Mouse (Mus musculus): Measurements from ENCODE around the gene Lonp1. TPM values are rescaled to one million over a fixed set of nuclear protein-coding genes. Genes with fewer than 3 reads are reported as not detected.

Gene Lonp1
- 66.1 and 66.4 TPM in 2 replicates for polyA plus RNA-seq (2015; fragmentation: Nextera tagmentation; extraction: Ambion mirVana)

GRCm38 (mm10) chr17:56626754-56627470 is at the start of gene Lonp1:
Lonp1 (minus strand) TSS chr17:56626887.
- no peaks in the 10 kb centered on the region for H3K27me3 ChIP-seq (ENCODE audit: insufficient read depth, low read length)
- under 1% methylated on average over 51 of the region's 51 CpGs for WGBS
- H3K4me2 ChIP-seq (replicated peaks; ENCODE audit: low read depth, low read length): peak within 1 kb of the TSS; percentile 94
- peak; percentile 92 for ATAC-seq (ENCODE audit: low FRiP score, low TSS enrichment)
- peak within 1 kb of the TSS; percentile 83 for H3K9ac ChIP-seq (replicated peaks; ENCODE audit: low read length)
- H3K9me3 ChIP-seq (ENCODE audit: low read length): no peaks in the 10 kb centered on the region
- H3K36me3 ChIP-seq (ENCODE audit: insufficient read depth, low read length): peaks cover 3% of the 10 kb centered on the region
- peak within 1 kb of the TSS; percentile 79 for H3K27ac ChIP-seq (ENCODE audit: low read length)
- peaks cover 22% of the 10 kb centered on the region for H3K4me1 ChIP-seq (ENCODE audit: insufficient read depth, low read length)
- peak within 1 kb of the TSS; percentile 84 for H3K4me3 ChIP-seq (ENCODE audit: low read length)

GRCm38 (mm10) chr17:56673647-56674416 is 47.1 kb upstream of the Lonp1 start:
- peak overlapping the region; percentile 72 for H3K4me2 ChIP-seq (replicated peaks; ENCODE audit: low read depth, low read length)
- H3K4me3 ChIP-seq (ENCODE audit: low read length): peak overlapping the region; percentile 98
- H3K9ac ChIP-seq (replicated peaks; ENCODE audit: low read length): peak overlapping the region; percentile 98
- H3K27ac ChIP-seq (ENCODE audit: low read length): peak overlapping the region; percentile 83
- H3K4me1 ChIP-seq (ENCODE audit: insufficient read depth, low read length): peaks cover 24% of the 10 kb centered on the region
- peaks cover 21% of the 10 kb centered on the region for H3K36me3 ChIP-seq (ENCODE audit: insufficient read depth, low read length)
- no peaks in the 10 kb centered on the region for H3K9me3 ChIP-seq (ENCODE audit: low read length)
- 1% methylated on average over 34 of the region's 37 CpGs for WGBS
- no peak; the same call in 1 of the 2 replicates for ATAC-seq (ENCODE audit: low FRiP score, low TSS enrichment)
- no peaks in the 10 kb centered on the region for H3K27me3 ChIP-seq (ENCODE audit: insufficient read depth, low read length)

DNA sequence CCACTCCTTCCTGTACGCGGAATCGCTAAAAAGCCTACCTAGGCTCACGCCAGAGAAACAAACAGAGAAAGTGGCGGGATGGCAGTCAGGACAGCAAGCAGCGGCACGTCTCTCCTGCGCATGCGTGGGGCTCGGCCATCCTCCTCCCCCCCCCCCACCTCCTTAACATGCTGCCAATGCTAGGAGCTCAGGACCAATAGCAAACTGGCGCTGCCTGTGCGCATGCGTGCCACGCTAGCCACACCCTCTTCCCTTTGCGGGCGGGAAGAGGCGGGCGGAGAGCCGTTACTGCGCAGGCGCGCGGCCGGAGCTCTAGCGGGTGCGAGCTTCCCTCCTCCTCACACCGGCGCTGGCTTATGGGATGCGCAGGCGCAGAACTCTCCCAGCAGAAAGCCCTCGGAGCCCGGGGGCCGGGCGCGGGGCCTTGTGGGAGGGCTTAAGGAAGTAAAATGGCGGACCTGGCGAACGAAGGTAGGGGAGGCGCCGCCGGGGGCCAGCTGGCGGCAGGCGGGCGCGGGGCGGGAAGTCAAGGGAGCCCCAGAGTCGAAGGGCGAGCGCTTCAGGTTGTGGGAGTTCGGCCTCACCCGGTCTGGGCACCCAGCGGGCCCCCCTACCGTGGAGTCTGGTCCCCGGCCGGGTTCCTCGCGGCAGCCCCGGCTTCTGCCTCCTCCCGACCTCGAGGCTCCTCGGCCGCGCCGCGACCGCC is 46.4 kb upstream of the Lonp1 start, which contains the start of gene Ranbp3:
Gene Ranbp3 (plus strand): TSS at position 354 of the 706 bp plus-strand sequence.
- peak; percentile 90 for ATAC-seq (ENCODE audit: low FRiP score, low TSS enrichment)

GRCm38 (mm10) chr17:56669766-56670165 is 43.1 kb upstream of the Lonp1 start:
- Histone ChIP-seq H3K4me3 (ENCODE audit: low read length) (no peak overlapping the region), H3K36me3 (ENCODE audit: insufficient read depth, low read length) (no peaks in the 10 kb centered on the region), H3K9me3 (ENCODE audit: low read length) (no peaks in the 10 kb centered on the region), H3K4me1 (ENCODE audit: insufficient read depth, low read length) (peaks cover 22% of the 10 kb centered on the region), H3K4me2 (replicated peaks; ENCODE audit: low read depth, low read length) (no peak overlapping the region), H3K27ac (ENCODE audit: low read length) (no peak overlapping the region), H3K9ac (replicated peaks; ENCODE audit: low read length) (no peak overlapping the region), H3K27me3 (ENCODE audit: insufficient read depth, low read length) (no peaks in the 10 kb centered on the region)
- WGBS: 84% methylated on average over 8 of the region's 8 CpGs
- ATAC-seq (ENCODE audit: low FRiP score, low TSS enrichment): no peak

More for the DNA sequence above, 46.4 kb upstream of the Lonp1 start, which contains the start of gene Ranbp3:
- Histone ChIP-seq H3K27ac (ENCODE audit: low read length) (peak within 1 kb of the TSS; percentile 91), H3K4me3 (ENCODE audit: low read length) (peak within 1 kb of the TSS; percentile 98), H3K27me3 (ENCODE audit: insufficient read depth, low read length) (no peaks in the 10 kb centered on the region), H3K4me2 (replicated peaks; ENCODE audit: low read depth, low read length) (peak within 1 kb of the TSS; percentile 84), H3K4me1 (ENCODE audit: insufficient read depth, low read length) (peaks cover 30% of the 10 kb centered on the region), H3K9me3 (ENCODE audit: low read length) (no peaks in the 10 kb centered on the region), H3K36me3 (ENCODE audit: insufficient read depth, low read length) (peaks cover 18% of the 10 kb centered on the region), H3K9ac (replicated peaks; ENCODE audit: low read length) (peak within 1 kb of the TSS; percentile 98)
- under 1% methylated on average over 64 of the region's 66 CpGs for WGBS

- H3K9ac ChIP-seq (replicated peaks; ENCODE audit: low read length): peak overlapping the region; percentile 72
- no peaks in the 10 kb centered on the region for H3K27me3 ChIP-seq (ENCODE audit: insufficient read depth, low read length)
- ATAC-seq (ENCODE audit: low FRiP score, low TSS enrichment): no peak; the same call in 1 of the 2 replicates
- H3K4me1 ChIP-seq (ENCODE audit: insufficient read depth, low read length): peaks cover 26% of the 10 kb centered on the region
- H3K27ac ChIP-seq (ENCODE audit: low read length): no peak overlapping the region
- WGBS: 3% methylated on average over 31 of the region's 31 CpGs
- H3K4me2 ChIP-seq (replicated peaks; ENCODE audit: low read depth, low read length): peak overlapping the region; percentile 98
- no peaks in the 10 kb centered on the region for H3K9me3 ChIP-seq (ENCODE audit: low read length)
- H3K4me3 ChIP-seq (ENCODE audit: low read length): peak overlapping the region; percentile 55
- H3K36me3 ChIP-seq (ENCODE audit: insufficient read depth, low read length): no peaks in the 10 kb centered on the region
Observed at GRCm38 (mm10) chr17:56668384-56669144, 41.9 kb upstream of the Lonp1 start.

- Histone ChIP-seq H3K36me3 (ENCODE audit: insufficient read depth, low read length) (no peaks in the 10 kb centered on the region), H3K9me3 (ENCODE audit: low read length) (no peaks in the 10 kb centered on the region), H3K4me3 (ENCODE audit: low read length) (no peak overlapping the region), H3K27ac (ENCODE audit: low read length) (no peak overlapping the region), H3K27me3 (ENCODE audit: insufficient read depth, low read length) (no peaks in the 10 kb centered on the region), H3K9ac (replicated peaks; ENCODE audit: low read length) (no peak overlapping the region), H3K4me1 (ENCODE audit: insufficient read depth, low read length) (peaks cover 25% of the 10 kb centered on the region), H3K4me2 (replicated peaks; ENCODE audit: low read depth, low read length) (no peak overlapping the region)
- ATAC-seq (ENCODE audit: low FRiP score, low TSS enrichment): no peak
- WGBS: 74% methylated on average over 3 of the region's 3 CpGs
Observed at GRCm38 (mm10) chr17:56667591-56667990, 40.9 kb upstream of the Lonp1 start.

DNA sequence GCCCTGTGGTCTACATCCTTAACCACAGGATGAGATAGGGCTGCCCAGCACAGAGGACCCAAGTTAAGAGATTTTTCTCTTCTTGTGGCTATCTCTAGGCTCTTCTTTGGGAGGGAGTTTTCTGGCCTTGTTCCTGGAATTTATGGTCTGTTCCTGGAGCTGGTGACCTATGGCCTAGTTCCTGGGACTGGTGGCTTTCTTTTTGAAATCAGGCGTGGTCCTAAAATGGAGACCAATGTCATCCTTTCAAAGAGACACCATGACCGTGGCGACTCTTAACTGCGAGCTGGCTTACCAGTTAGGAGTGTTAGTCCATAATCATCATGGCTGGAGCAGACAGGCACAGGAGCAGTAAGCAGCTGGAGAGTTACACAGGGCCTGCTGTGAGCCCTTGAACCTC is 39.7 kb upstream of the Lonp1 start:
- no peak for ATAC-seq (ENCODE audit: low FRiP score, low TSS enrichment)
- Histone ChIP-seq H3K4me3 (ENCODE audit: low read length) (no peak overlapping the region), H3K9me3 (ENCODE audit: low read length) (no peaks in the 10 kb centered on the region), H3K4me2 (replicated peaks; ENCODE audit: low read depth, low read length) (no peak overlapping the region), H3K9ac (replicated peaks; ENCODE audit: low read length) (no peak overlapping the region), H3K27ac (ENCODE audit: low read length) (no peak overlapping the region), H3K4me1 (ENCODE audit: insufficient read depth, low read length) (peaks cover 22% of the 10 kb centered on the region), H3K27me3 (ENCODE audit: insufficient read depth, low read length) (no peaks in the 10 kb centered on the region), H3K36me3 (ENCODE audit: insufficient read depth, low read length) (no peaks in the 10 kb centered on the region)
- 86% methylated on average over 4 of the region's 4 CpGs for WGBS

DNA sequence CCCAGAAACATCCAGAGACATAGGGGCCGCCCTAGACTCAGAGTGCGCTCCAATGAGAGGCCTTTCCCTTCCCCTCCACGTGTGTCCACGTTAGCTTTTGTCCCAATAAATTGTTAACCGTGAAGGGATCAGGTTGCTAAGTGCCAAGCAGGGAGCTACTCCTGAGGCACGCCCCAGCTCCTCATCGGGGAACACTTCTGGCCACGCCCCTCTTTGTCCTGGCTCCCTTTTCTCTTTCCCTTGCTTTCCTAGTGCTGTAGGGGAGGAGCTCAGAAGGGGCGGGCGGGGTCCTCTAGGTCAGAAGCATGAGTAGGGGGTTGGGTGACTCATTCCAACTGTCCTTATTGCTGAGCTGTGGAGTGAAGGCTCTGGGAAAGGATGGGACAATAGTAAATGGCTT is 37.6 kb upstream of the Lonp1 start:
- Histone ChIP-seq H3K4me2 (replicated peaks; ENCODE audit: low read depth, low read length) (peak overlapping the region; percentile 50), H3K27me3 (ENCODE audit: insufficient read depth, low read length) (no peaks in the 10 kb centered on the region), H3K27ac (ENCODE audit: low read length) (peak overlapping the region; percentile 61; the same call in 1 of the 2 replicates), H3K9me3 (ENCODE audit: low read length) (no peaks in the 10 kb centered on the region), H3K36me3 (ENCODE audit: insufficient read depth, low read length) (no peaks in the 10 kb centered on the region), H3K4me1 (ENCODE audit: insufficient read depth, low read length) (peaks cover 22% of the 10 kb centered on the region), H3K4me3 (ENCODE audit: low read length) (peak overlapping the region; percentile 23), H3K9ac (replicated peaks; ENCODE audit: low read length) (peak overlapping the region; percentile 55)
- WGBS: 5% methylated on average over 10 of the region's 10 CpGs
- peak; percentile 70 for ATAC-seq (ENCODE audit: low FRiP score, low TSS enrichment)

GRCm38 (mm10) chr17:56663659-56664058 is 37.0 kb upstream of the Lonp1 start:
- peak overlapping the region; percentile 55 for H3K9ac ChIP-seq (replicated peaks; ENCODE audit: low read length)
- peaks cover 21% of the 10 kb centered on the region for H3K4me1 ChIP-seq (ENCODE audit: insufficient read depth, low read length)
- WGBS: 61% methylated on average over 3 of the region's 3 CpGs
- H3K9me3 ChIP-seq (ENCODE audit: low read length): no peaks in the 10 kb centered on the region
- no peaks in the 10 kb centered on the region for H3K27me3 ChIP-seq (ENCODE audit: insufficient read depth, low read length)
- H3K4me2 ChIP-seq (replicated peaks; ENCODE audit: low read depth, low read length): peak overlapping the region; percentile 50
- no peaks in the 10 kb centered on the region for H3K36me3 ChIP-seq (ENCODE audit: insufficient read depth, low read length)
- no peak overlapping the region for H3K27ac ChIP-seq (ENCODE audit: low read length)
- ATAC-seq (ENCODE audit: low FRiP score, low TSS enrichment): no peak
- H3K4me3 ChIP-seq (ENCODE audit: low read length): peak overlapping the region; percentile 23
